8 mouse cellular contexts compared by ENCODE assay signal in the genomic region with DNA sequence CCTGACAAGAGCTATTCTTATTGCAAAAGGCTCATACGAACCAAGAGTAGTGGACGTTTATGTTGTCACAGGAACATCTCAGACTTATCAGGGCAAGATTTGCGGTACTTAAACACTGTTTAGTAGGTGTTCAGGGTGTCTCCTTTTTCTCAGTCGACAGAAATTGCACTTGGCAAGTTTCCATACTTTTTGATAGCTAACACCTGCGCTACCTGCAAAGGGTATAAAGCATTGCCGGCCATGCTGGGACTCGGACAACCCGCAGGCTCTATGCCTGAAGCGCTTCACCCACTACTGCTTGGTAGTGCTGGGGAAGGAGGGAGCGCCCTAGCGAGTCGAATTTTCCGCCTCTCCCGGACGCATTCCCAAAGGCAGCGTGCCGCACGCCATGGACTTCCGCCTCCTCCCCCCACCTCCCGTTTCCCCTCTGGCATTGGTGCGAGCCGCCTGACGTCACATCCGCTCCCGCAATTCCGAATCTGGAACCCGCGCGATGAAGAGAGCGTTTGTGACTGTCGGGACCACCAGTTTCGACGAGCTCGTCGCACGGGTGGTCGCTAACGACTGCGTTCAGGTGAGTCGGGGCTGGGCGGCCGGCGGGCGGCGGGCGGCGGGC. TPM values are rescaled to one million over a fixed set of nuclear protein-coding genes. Genes with fewer than 3 reads are reported as not detected.
DNase-seq lines count a peak whose midpoint lies in the region; ATAC-seq and TF ChIP-seq lines count a peak whose summit lies in the region.

A gene (plus strand): TSS at position 257 of the 616 bp plus-strand sequence.

- peak within 1 kb of the TSS; percentile 70 for H3K4me2 ChIP-seq in forebrain, embryonic 14.5 days (ENCODE audit: low read length)
- H3K4me2 ChIP-seq in liver, postnatal 0 days (ENCODE audit: low read depth, low read length) = peak within 1 kb of the TSS; percentile 84
- peak within 1 kb of the TSS; percentile 72 for H3K4me2 ChIP-seq in neural tube, embryonic 14.5 days (ENCODE audit: low read depth, low read length)

- DNase-seq in ES-CJ7 (ENCODE audit: low read depth, low spot score) = peak; percentile 84
- peak; percentile 75 for DNase-seq in cerebellum, adult 11 months
- DNase-seq in forebrain, embryonic 14.5 days (ENCODE audit: low spot score) = peak; percentile 91
- DNase-seq in heart, postnatal 14 days = peak; percentile 77 to 81
- peak; percentile 75 for DNase-seq in layer of hippocampus, adult 11-12 months (ENCODE audit: low spot score)
- peak; percentile 81 for DNase-seq in liver, postnatal 0 days

- no peaks in the 10 kb centered on the region for H3K4me1 ChIP-seq in forebrain, embryonic 14.5 days (ENCODE audit: control insufficient read depth, insufficient read depth, low read length)
- no peaks in the 10 kb centered on the region for H3K4me1 ChIP-seq in liver, postnatal 0 days (ENCODE audit: insufficient read depth)
- no peaks in the 10 kb centered on the region for H3K4me1 ChIP-seq in neural tube, embryonic 14.5 days (ENCODE audit: control insufficient read depth, insufficient read depth, low read length)
- peaks cover 6% of the 10 kb centered on the region for H3K4me1 ChIP-seq in testis, adult 2 months (ENCODE audit: control insufficient read depth, insufficient read depth, low read length)

- H3K27ac ChIP-seq in forebrain, embryonic 14.5 days (ENCODE audit: low read depth, low read length) = peak within 1 kb of the TSS; percentile 58; the same call in 1 of the 2 replicates
- peak within 1 kb of the TSS; percentile 69 for H3K27ac ChIP-seq in liver, postnatal 0 days (ENCODE audit: low read depth)
- H3K27ac ChIP-seq in neural tube, embryonic 14.5 days (ENCODE audit: low read depth, low read length) = peak within 1 kb of the TSS; percentile 16; the same call in 1 of the 2 replicates
- peak within 1 kb of the TSS; percentile 97 for H3K27ac ChIP-seq in testis, adult 2 months (ENCODE audit: control insufficient read depth, insufficient read depth, low read depth, low read length)

- H3K36me3 ChIP-seq in forebrain, embryonic 14.5 days (ENCODE audit: control insufficient read depth, insufficient read depth, low read length) = no peaks in the 10 kb centered on the region
- no peaks in the 10 kb centered on the region for H3K36me3 ChIP-seq in liver, postnatal 0 days (replicated peaks; ENCODE audit: insufficient read depth, low read length)
- H3K36me3 ChIP-seq in neural tube, embryonic 14.5 days (ENCODE audit: control insufficient read depth, insufficient read depth, low read length) = no peaks in the 10 kb centered on the region
- no peaks in the 10 kb centered on the region for H3K36me3 ChIP-seq in testis, adult 2 months (ENCODE audit: control insufficient read depth, insufficient read depth, low read length)

- no peaks in the 10 kb centered on the region for H3K9me3 ChIP-seq in forebrain, embryonic 14.5 days (replicated peaks; ENCODE audit: control insufficient read depth, low read length)
- H3K9me3 ChIP-seq in liver, postnatal 0 days (ENCODE audit: low read length) = no peaks in the 10 kb centered on the region
- no peaks in the 10 kb centered on the region for H3K9me3 ChIP-seq in neural tube, embryonic 14.5 days (ENCODE audit: control insufficient read depth, low read length)

- TF ChIP-seq POLR2A in testis, adult 2 months (IDR thresholded peaks at IDR 0.05; ENCODE audit: control insufficient read depth, low read depth, low read length) = peak; percentile 68; the same call in 1 of the 2 replicates

- peak; percentile 94 for ATAC-seq in forebrain, embryonic 14.5 days
- ATAC-seq in liver, postnatal 0 days = peak; percentile 90
- ATAC-seq in neural tube, embryonic 14.5 days (ENCODE audit: low read depth) = peak; percentile 97

- TF ChIP-seq CTCF in liver, postnatal 0 days (IDR thresholded peaks at IDR 0.05; ENCODE audit: low read depth) = no peak
- no peak for TF ChIP-seq CTCF in testis, adult 2 months (IDR thresholded peaks at IDR 0.05; ENCODE audit: control insufficient read depth, insufficient read depth, insufficient replicate concordance, low read depth, low read length)

- H3K27me3 ChIP-seq in forebrain, embryonic 14.5 days (replicated peaks; ENCODE audit: control insufficient read depth, insufficient read depth, low read length) = no peaks in the 10 kb centered on the region
- H3K27me3 ChIP-seq in liver, postnatal 0 days (ENCODE audit: insufficient read depth, low read length) = no peaks in the 10 kb centered on the region
- no peaks in the 10 kb centered on the region for H3K27me3 ChIP-seq in neural tube, embryonic 14.5 days (ENCODE audit: control insufficient read depth, insufficient read depth, low read length)
- no peaks in the 10 kb centered on the region for H3K27me3 ChIP-seq in testis, adult 2 months (ENCODE audit: control insufficient read depth, insufficient read depth, low read length)

- peak within 1 kb of the TSS; percentile 64 for H3K9ac ChIP-seq in forebrain, embryonic 14.5 days (ENCODE audit: low read length)
- peak within 1 kb of the TSS; percentile 69 for H3K9ac ChIP-seq in liver, postnatal 0 days (replicated peaks)
- peak within 1 kb of the TSS; percentile 55 for H3K9ac ChIP-seq in neural tube, embryonic 14.5 days (replicated peaks; ENCODE audit: low read depth, low read length)

- intact Hi-C loops in heart, postnatal 14 days (cut with DNase I) = loop anchor here (10.0 kb wide), 1 partner anchor 1187 kb away; a partner anchor contains a TSS

- TF ChIP-seq EP300 in liver, postnatal 0 days (IDR thresholded peaks at IDR 0.05; ENCODE audit: low read depth) = no peak

- H3K4me3 ChIP-seq in forebrain, embryonic 14.5 days (ENCODE audit: low read depth, low read length) = peak within 1 kb of the TSS; percentile 50
- peak within 1 kb of the TSS; percentile 69 for H3K4me3 ChIP-seq in liver, postnatal 0 days (ENCODE audit: low read depth, low read length)
- peak within 1 kb of the TSS; percentile 46 for H3K4me3 ChIP-seq in neural tube, embryonic 14.5 days (ENCODE audit: low read depth, low read length)
- peak within 1 kb of the TSS; percentile 93 for H3K4me3 ChIP-seq in testis, adult 2 months (ENCODE audit: control insufficient read depth, low read depth, low read length)

- WGBS in forebrain, embryonic 14.5 days = 26% methylated on average over 47 of the region's 47 CpGs
- WGBS in liver, postnatal 0 days (ENCODE audit: insufficient replicate concordance) = 17% methylated on average over 45 of the region's 47 CpGs
- WGBS in neural tube, embryonic 14.5 days = 16% methylated on average over 44 of the region's 47 CpGs

RNA-seq across cellular contexts. Expression of the gene that starts here (rescaled TPM):
- polyA plus RNA-seq in forebrain, embryonic 14.5 days (2014; fragmentation: Nextera tagmentation; extraction: Ambion mirVana) = 17.4 and 19.5 TPM in 2 replicates
- 1 to 10 TPM; 5.2 to 7.0 TPM for total RNA-seq in heart, postnatal 14 days (2021)
- 4.6 and 5.5 TPM in 2 replicates for polyA plus RNA-seq in liver, postnatal 0 days (2015; fragmentation: Nextera tagmentation; extraction: Ambion mirVana)
- polyA plus RNA-seq in neural tube, embryonic 14.5 days (2014; fragmentation: Nextera tagmentation; extraction: Ambion mirVana) = 11.0 and 17.5 TPM in 2 replicates
- polyA plus RNA-seq in testis, adult 2 months (2012; rRNA removed) = 19.9 and 30.2 TPM in 2 replicates

Comparison
In these comparisons a context has a peak if more than half of its experiments do, and no peak if none do; other contexts are left out.
1. Peak in every context shown above with its lines: DNase-seq, ATAC-seq, H3K4me3 ChIP-seq and H3K27ac ChIP-seq.
2. H3K27ac ChIP-seq: peak in every context shown above with its lines; median percentile 97 in testis, adult 2 months; 69 in liver, postnatal 0 days; 58 in forebrain, embryonic 14.5 days; 16 in neural tube, embryonic 14.5 days.